Mouse (Mus musculus) hindbrain, embryonic 11.5 days (tissue): ENCODE measurements around the gene Tuba1c. TPM values are rescaled to one million over a fixed set of nuclear protein-coding genes. Genes with fewer than 3 reads are reported as not detected.
A peak's percentile ranks its signal among the peaks of the same experiment; 100 is the strongest.

Experiments used
- ATAC-seq: fragments of 200-750 bp; cut with Nextera tagmentation; 2 replicates; pipeline ENCODE4 v1.8.0; 2017; ENCODE audit warnings: mild to moderate bottlenecking, moderate TSS enrichment, moderate library complexity; ENCODE audit not compliant: low FRiP score
- DNase-seq: peaks from one replicate; pipeline ENCODE4 v3.0.0-alpha.2; 2015; ENCODE audit warnings: low spot score
- H3K27ac ChIP-seq: fragments of 300-500 bp; sonication (generic); 2 replicates; pipeline ENCODE4 v1.5.1; 2014; ENCODE audit warnings: mild to moderate bottlenecking, low read depth, low read length
- H3K27me3 ChIP-seq: fragments of 300-500 bp; sonication (generic); 2 replicates; pipeline ENCODE4 v1.6.1; 2014; ENCODE audit warnings: mild to moderate bottlenecking, low read length, moderate library complexity, mixed read lengths; ENCODE audit not compliant: control insufficient read depth, insufficient read depth
- H3K36me3 ChIP-seq: fragments of 300-500 bp; sonication (generic); 2 replicates; pipeline ENCODE4 v1.6.1; 2014; ENCODE audit warnings: mild to moderate bottlenecking, low read length, moderate library complexity, mixed read lengths; ENCODE audit not compliant: control insufficient read depth, insufficient read depth
- H3K4me1 ChIP-seq: fragments of 300-500 bp; sonication (generic); replicated peaks from 2 replicates; pipeline ENCODE4 v1.6.1; 2014; ENCODE audit warnings: low read length, mixed read lengths; ENCODE audit not compliant: control insufficient read depth, insufficient read depth
- H3K4me2 ChIP-seq: fragments of 300-500 bp; sonication (generic); replicated peaks from 2 replicates; pipeline ENCODE4 v1.6.1; 2014; ENCODE audit warnings: mild to moderate bottlenecking, low read depth, low read length
- H3K4me3 ChIP-seq: fragments of 300-500 bp; sonication (generic); 2 replicates; pipeline ENCODE4 v1.5.1; 2014; ENCODE audit warnings: low read depth, low read length
- H3K9ac ChIP-seq: fragments of 300-500 bp; sonication (generic); 2 replicates; pipeline ENCODE4 v1.6.1; 2014; ENCODE audit warnings: low read depth, low read length
- H3K9me3 ChIP-seq: fragments of 300-500 bp; sonication (generic); 2 replicates; pipeline ENCODE4 v1.6.1; 2016; ENCODE audit warnings: low read length; ENCODE audit not compliant: control insufficient read depth
- WGBS: fragments of 180-500 bp; shearing (Covaris S2); extraction: QIAGEN DNeasy Blood & Tissue Kit; methylation state at CpG from one replicate; pipeline ENCODE4 v1.1.7; 2014; 5-methylcytosine and 5-hydroxymethylcytosine counted together
- polyA plus RNA-seq: library from polyadenylated mRNA; unstranded; fragments of >200 nt; fragmentation: Nextera tagmentation; extraction: Ambion mirVana; gene quantifications from 2 replicates; pipeline ENCODE4 v1.2.1, GENCODE M21; 2014

Tuba1c gene
- polyA plus RNA-seq, 1 experiment from 2014 or later: 93.2 TPM

GRCm38 (mm10) chr15:99078181-99078910, 48.7 kb downstream of the Tuba1c start:
- Histone ChIP-seq H3K27me3 (no peaks in the 10 kb centered on the region; the same call in 1 of the 2 replicates), H3K4me1 (peaks cover 4% of the 10 kb centered on the region), H3K4me3 (no peak overlapping the region), H3K9me3 (no peaks in the 10 kb centered on the region), H3K9ac (no peak overlapping the region), H3K36me3 (0 out of 2 replicates have a peak, but pooled peaks cover 3% of the 10 kb centered on the region), H3K4me2 (no peak overlapping the region), H3K27ac (no peak overlapping the region)
- WGBS: 79% methylated on average over 15 of the region's 15 CpGs
- ATAC-seq (no peak), DNase-seq (no peak)

DNA sequence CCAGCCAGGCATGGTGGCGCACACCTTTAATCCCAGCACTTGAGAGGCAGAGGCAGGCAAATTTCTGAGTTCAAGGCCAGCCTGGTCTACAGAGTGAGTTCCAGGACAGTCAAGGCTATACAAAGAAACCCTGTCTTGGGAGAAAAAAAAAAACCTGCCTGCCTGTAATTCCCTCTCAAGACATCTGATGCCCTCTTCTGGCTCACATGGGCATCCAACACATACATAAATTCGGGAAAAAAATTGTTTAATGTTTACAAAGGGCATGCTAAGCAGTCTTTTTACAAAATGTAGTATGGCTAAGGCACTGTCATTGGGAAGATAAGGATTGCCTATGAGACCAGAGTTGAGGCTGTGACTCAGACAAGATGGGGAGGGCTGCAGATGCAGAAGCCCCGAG, 50.1 kb downstream of the Tuba1c start:
- Histone ChIP-seq H3K9me3 (no peaks in the 10 kb centered on the region), H3K4me1 (peaks cover 4% of the 10 kb centered on the region), H3K4me2 (no peak overlapping the region), H3K9ac (no peak overlapping the region), H3K36me3 (0 out of 2 replicates have a peak, but pooled peaks cover 3% of the 10 kb centered on the region), H3K27me3 (peaks cover 13% of the 10 kb centered on the region), H3K27ac (no peak overlapping the region), H3K4me3 (no peak overlapping the region)
- WGBS: 88% methylated on average over 3 of the region's 3 CpGs
- DNase-seq (no peak), ATAC-seq (no peak)

DNA sequence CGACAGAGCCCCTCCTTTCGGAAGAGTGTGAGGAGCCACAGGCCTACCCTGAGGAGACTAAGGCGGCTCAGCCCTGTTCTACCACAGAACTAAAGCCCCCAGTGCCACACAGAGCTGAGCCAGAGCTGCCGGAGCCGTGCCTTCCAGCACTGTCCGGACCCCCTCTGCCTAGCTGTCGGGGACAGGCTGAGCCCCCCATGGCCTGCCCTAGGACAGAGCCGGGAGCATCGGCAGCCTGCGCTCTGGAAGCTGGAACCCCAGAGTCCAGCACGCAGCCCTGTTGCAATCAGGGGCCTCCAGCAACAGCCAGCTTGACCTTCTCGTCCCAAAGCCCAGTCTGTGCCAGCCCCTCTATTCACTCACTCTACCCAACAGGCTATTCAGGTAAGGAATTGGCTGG, 52.6 kb downstream of the Tuba1c start:
- 93% methylated on average over 12 of the region's 12 CpGs for WGBS

GRCm38 (mm10) chr15:99082840-99083239, 53.1 kb downstream of the Tuba1c start:
- H3K27ac ChIP-seq: no peak overlapping the region
- H3K9ac ChIP-seq: no peak overlapping the region
- 88% methylated on average over 16 of the region's 16 CpGs for WGBS
- no peak overlapping the region for H3K4me3 ChIP-seq
- no peak for DNase-seq
- H3K4me1 ChIP-seq: no peaks in the 10 kb centered on the region
- ATAC-seq: no peak
- 0 out of 2 replicates have a peak, but pooled peaks cover 3% of the 10 kb centered on the region for H3K36me3 ChIP-seq
- peaks cover 40% of the 10 kb centered on the region for H3K27me3 ChIP-seq
- H3K9me3 ChIP-seq: no peaks in the 10 kb centered on the region
- no peak overlapping the region for H3K4me2 ChIP-seq

More for the DNA sequence above, 52.6 kb downstream of the Tuba1c start:
- DNase-seq (no peak), ATAC-seq (no peak)
- no peak overlapping the region for H3K9ac ChIP-seq
- H3K27ac ChIP-seq: no peak overlapping the region
- peaks cover 35% of the 10 kb centered on the region for H3K27me3 ChIP-seq
- H3K4me1 ChIP-seq: no peaks in the 10 kb centered on the region
- no peak overlapping the region for H3K4me2 ChIP-seq
- H3K4me3 ChIP-seq: no peak overlapping the region
- H3K9me3 ChIP-seq: no peaks in the 10 kb centered on the region
- 0 out of 2 replicates have a peak, but pooled peaks cover 3% of the 10 kb centered on the region for H3K36me3 ChIP-seq

- 68% methylated on average over 9 of the region's 9 CpGs for WGBS
- peaks cover 45% of the 10 kb centered on the region for H3K27me3 ChIP-seq
- no peak overlapping the region for H3K4me3 ChIP-seq
- peaks cover 2% of the 10 kb centered on the region for H3K4me1 ChIP-seq
- H3K27ac ChIP-seq: no peak overlapping the region
- no peak overlapping the region for H3K9ac ChIP-seq
- ATAC-seq (no peak), DNase-seq (peak; percentile 64)
- no peak overlapping the region for H3K4me2 ChIP-seq
- no peaks in the 10 kb centered on the region for H3K36me3 ChIP-seq
- no peaks in the 10 kb centered on the region for H3K9me3 ChIP-seq
These were observed 53.6 kb downstream of the Tuba1c start for GRCm38 (mm10) chr15:99083258-99083657.

DNA sequence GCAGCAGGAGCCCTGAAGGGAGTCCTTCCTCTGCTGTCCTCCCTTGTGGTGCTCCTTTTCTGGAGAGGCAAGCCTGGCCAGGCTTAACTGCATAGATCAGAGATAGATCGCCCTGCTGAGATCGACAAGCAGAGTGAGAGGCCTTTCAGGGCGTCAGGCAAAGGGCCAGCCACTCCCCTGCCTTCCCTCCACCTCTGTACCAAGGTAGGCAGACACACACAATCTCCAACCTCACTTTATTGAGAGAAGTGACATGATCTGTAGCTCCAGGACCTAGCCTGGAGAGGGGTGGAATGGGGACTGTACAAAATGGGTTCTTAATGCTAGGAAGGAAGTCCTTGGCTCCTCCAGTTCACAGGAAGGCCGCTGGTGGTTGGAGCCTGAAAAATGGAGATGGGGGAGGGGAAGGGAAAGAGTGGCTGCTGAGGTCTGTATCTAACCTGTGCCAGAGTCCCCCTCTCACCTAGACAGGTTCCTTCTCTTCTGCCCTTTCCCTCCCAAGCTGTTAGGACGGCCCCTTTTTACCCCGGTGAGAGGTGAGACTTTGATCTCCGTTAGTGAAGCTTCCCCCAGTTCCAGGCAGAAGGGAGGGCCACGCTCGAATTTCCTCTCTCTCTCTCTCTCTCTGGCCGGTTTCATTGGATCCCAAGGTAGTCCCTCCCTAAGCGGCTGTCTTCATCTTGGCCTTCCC, 54.3 kb downstream of the Tuba1c start:
- no peaks in the 10 kb centered on the region for H3K9me3 ChIP-seq
- WGBS: 11% methylated on average over 11 of the region's 11 CpGs
- H3K4me1 ChIP-seq: peaks cover 10% of the 10 kb centered on the region
- peak overlapping the region; percentile 25 for H3K4me2 ChIP-seq
- no peak overlapping the region for H3K4me3 ChIP-seq
- ATAC-seq: no peak
- no peak overlapping the region for H3K9ac ChIP-seq
- peaks cover 52% of the 10 kb centered on the region for H3K27me3 ChIP-seq
- H3K27ac ChIP-seq: no peak overlapping the region
- DNase-seq: peak; percentile 36
- no peaks in the 10 kb centered on the region for H3K36me3 ChIP-seq

GRCm38 (mm10) chr15:99084618-99085017, 54.9 kb downstream of the Tuba1c start:
- H3K4me1 ChIP-seq: peaks cover 13% of the 10 kb centered on the region
- peak overlapping the region; percentile 25 for H3K4me2 ChIP-seq
- ATAC-seq (no peak), DNase-seq (no peak)
- H3K9ac ChIP-seq: no peak overlapping the region
- no peaks in the 10 kb centered on the region for H3K9me3 ChIP-seq
- H3K27ac ChIP-seq: no peak overlapping the region
- no peaks in the 10 kb centered on the region for H3K36me3 ChIP-seq
- 7% methylated on average over 19 of the region's 19 CpGs for WGBS
- no peak overlapping the region for H3K4me3 ChIP-seq
- peaks cover 57% of the 10 kb centered on the region for H3K27me3 ChIP-seq

- peaks cover 63% of the 10 kb centered on the region for H3K27me3 ChIP-seq
- no peaks in the 10 kb centered on the region for H3K9me3 ChIP-seq
- no peak overlapping the region; the same call in 1 of the 2 replicates for H3K4me2 ChIP-seq
- 77% methylated on average over 4 of the region's 4 CpGs for WGBS
- no peak for ATAC-seq
- peak overlapping the region; percentile 7; the same call in 1 of the 2 replicates for H3K4me3 ChIP-seq
- H3K36me3 ChIP-seq: no peaks in the 10 kb centered on the region
- peaks cover 15% of the 10 kb centered on the region for H3K4me1 ChIP-seq
- no peak overlapping the region for H3K9ac ChIP-seq
- DNase-seq: no peak
- no peak overlapping the region for H3K27ac ChIP-seq
These were observed 56.3 kb downstream of the Tuba1c start for GRCm38 (mm10) chr15:99085997-99086396.
